Mouse (Mus musculus): ENCODE results near the gene Htr3a.

Htr3a gene

DNA sequence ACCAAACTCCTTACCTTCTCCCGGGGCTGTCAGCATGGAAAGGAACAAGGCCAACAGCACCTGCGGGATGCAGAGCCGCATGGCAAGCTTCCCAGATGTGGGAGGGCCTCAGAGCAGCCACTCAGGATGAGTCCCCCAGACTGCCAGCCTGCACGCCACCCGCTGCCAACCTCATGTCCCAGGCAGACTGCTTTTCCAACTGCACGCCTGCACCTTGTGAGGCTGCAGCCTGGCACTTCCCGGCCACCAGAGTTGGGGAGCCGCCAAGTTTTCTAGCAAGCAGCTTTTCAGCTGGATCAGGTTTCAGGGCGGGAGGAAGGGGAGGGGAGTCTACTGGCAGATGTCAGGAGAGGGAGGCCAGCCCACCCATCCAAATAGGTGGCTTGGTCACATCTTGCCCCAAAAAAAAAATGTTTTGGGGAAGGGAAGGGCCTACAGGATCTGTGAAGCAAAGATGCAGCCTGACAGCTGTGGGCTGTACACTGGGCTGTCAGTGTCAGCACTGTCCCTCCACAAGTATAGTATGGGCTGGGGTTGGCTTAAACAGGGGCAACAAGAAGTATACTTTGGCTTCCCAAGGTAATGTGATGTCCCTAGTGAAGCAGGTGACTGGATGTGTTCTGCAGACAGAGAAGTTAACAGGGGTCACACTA lies at the start of gene Htr3a:
TSS of gene Htr3a (minus strand) at position 215 of the 653 bp plus-strand sequence.
- DNase-seq (ENCODE audit: low read depth, low spot score) = no peak

DNA sequence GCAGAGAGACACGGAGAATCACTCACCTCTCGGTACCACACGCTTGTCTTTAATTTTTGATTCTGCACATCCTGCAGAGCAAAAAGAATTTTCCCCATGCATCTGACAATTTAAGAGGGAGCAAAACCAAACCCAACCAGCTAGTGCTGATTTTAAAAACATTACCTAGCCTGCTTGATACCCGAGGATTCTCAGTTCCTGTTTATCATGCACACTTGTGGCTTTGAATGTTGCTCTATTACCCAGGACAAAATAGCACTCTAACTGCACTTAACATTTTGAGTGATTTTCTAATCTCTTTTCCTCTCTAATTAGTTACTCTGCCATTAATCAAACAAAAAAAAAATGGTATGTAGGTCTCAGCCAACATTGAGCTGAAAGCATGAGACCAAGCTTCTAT lies 36.7 kb upstream of the Htr3a start:
- DNase-seq (ENCODE audit: low read depth, low spot score) = no peak

DNA sequence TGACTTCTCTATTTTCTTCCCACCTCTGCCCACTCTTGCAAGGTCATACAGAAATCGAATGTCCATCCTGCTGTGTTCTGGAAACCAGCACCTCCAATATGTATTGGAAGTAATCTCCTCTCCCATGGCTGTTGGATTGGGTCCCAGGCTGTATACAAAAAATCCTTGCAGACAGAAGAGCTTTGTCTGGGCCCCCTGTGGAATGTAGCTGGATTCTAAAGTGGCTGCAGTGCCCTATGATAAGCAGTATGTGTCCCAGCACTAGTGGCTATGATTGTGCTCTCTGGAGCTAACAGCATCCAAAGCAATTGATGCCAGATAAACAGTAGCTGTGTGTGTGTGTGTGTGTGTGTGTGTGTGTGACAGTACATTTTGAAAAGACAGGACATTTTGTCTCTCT lies 31.4 kb upstream of the Htr3a start:
- no peak for DNase-seq (ENCODE audit: low read depth, low spot score)

DNA sequence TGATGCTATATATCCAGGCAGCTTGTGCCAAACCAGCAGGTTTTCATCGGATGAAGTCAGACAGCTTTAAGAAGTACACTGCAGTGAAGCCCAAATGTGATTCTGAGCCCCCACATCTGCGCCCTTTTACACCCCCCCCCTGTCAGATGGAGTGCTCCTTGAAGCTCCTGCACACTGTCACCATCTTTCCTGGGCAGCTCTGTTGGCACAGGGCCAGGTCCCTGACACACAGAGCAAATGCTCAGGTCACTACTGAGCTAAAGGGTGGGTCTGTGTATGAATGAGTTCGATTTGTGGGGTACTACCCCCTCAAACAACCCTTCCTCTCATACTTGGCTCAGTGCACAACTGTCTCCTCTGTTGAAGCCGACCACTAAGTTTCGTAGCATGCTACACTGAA lies 18.5 kb upstream of the Htr3a start:
- DNase-seq (ENCODE audit: low read depth, low spot score) = no peak

DNA sequence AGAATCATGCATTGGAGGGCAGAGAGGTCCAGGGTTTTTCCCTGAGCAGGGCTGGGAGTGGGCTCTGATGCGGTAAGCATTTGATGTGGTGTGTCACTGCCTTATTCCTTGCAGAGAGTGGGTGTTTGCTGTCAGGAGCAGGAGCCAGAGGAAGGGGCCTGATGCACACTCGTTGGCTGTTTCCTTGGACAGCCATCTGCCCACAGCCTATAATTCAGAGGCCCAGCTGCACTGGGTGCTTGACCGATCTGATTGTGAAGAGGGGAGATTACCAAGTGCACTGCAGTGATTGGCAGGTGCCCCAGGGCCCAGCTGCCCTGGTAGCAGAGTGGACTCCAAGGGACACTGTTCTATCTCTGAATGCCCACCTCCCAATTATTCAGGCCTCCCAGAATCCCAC lies 17.9 kb upstream of the Htr3a start:
- no peak for DNase-seq (ENCODE audit: low read depth, low spot score)

DNA sequence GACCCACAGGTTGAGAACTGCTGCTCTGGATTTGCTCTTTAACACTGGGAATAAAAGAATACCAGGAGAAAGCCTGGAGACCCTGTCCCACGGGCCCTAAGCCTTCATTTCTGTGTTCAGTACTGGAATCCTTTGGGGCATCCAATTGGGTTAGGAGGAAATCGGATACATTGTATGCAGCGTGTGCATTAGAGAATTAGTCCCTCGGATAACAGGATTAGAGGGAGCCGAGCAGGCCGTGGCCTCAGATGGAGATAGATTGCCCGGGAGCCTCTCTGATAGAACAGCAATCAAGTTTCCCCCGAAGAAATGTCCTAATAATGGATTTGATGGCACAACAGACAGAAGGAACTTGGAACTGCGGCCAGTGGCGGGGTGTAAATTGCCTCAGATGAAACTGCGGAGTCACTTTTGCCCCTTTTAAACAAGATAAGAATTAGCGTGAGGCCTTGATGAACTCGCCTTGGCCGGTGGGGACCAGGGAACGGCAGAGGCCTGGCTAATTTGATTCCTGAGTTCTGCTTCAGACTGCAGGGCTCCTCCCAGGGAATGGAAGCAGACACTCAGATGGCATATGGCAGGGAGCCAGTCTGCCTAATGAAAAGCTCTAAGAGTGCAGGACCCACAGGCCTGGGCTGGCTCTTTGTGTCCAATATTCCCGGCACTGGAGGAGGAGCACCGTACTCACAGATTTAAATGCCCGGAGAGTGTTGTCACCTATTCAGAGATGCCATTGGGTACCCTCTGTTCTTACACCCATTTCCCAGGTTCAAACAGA lies 5.3 kb upstream of the Htr3a start:
- DNase-seq (ENCODE audit: low read depth, low spot score) = no peak

DNA sequence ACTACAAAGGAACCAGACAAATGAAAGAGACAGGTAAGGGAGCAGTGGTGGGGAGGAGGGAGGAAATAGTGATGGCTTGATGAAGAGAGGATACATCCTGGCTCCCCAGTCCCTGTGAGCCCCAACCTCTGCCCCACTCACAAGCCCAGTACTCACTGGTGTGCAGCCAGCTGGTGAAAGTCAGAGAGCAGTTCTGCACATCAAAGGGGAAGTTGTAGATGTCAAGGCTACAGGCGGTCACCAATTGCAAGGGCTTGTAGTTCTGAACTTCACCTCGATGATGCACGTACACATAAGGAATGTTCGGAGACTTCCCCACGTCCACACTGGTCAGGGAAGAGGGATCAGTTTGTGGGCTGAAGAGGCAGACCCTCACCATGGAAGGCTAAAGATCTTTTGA lies 6.5 kb downstream of the Htr3a start:
- no peak for DNase-seq (ENCODE audit: low read depth, low spot score)

DNA sequence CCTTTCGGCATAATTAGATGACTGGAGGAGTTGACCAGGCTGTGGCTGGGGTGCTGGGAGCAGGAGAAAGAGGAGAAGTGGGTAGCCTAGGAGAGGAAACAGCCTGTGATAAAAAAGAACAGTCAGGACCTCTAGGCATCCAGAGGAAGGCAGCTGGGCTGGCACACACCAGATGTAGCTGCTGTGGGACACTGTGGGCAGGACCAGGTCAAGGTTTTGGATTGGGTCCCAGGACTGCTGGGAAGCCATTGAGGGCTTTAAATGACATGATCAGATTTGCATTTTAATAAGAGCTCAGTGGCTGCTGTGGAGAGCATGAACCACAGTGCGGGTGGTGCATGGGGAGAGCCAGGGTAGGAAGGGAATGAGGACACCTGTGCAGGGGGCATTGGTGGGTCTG lies 7.1 kb downstream of the Htr3a start:
- DNase-seq (ENCODE audit: low read depth, low spot score) = no peak

DNA sequence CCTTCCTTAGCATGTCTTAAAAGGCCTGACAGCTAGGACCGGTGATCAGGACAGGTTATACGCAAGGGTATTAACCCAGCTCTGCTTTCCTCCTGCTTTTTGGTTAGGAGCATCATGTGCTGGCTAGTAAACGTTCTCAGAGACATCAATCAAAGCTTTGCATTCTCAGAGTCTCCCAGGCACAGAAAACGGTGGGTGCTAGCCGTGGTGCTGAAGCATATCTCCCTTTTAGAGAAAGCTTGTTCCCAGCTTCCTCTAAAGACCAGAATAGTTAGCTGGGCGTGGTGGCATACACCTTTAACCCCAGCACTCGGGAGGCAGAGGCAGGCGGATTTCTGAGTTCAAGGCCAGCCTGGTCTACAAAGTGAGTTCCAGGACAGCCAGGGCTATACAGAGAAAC lies 12.3 kb downstream of the Htr3a start:
- DNase-seq (ENCODE audit: low read depth, low spot score) = no peak

DNA sequence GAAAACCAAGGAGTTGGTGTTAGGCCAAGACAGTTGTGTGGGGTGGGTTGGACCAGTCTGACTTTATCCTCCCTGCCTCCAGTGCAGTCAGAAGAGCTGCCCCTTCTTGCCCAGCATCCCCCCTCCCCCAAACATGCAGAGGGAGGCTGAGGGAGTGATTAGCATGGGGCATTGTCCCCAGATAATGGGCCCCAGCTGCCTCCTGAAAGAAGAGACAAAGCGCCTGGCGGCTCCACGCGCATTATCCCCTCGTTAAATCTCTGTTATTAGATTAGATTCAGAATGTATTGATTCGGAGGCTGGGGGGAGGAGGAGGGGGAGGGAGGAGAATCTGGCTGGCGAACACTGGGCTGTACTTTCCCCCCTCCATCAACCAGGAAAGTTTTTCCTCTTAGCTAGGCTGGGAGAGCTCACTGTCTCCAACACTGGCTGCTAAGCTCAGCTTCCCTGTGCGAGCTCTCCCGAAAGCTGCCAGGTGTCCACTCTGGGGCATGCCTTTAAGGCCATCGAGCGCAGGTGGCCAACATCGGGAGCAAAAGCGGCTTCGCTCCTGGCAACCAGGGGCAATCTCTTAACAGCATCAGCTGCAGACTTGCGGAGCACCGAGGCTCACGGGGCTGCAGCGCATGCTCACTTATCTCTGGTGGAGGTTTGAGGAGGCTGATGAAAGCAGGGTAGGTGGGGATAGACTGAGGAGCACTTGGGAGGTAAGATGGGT lies 14.9 kb downstream of the Htr3a start:
- DNase-seq (ENCODE audit: low read depth, low spot score) = no peak

DNA sequence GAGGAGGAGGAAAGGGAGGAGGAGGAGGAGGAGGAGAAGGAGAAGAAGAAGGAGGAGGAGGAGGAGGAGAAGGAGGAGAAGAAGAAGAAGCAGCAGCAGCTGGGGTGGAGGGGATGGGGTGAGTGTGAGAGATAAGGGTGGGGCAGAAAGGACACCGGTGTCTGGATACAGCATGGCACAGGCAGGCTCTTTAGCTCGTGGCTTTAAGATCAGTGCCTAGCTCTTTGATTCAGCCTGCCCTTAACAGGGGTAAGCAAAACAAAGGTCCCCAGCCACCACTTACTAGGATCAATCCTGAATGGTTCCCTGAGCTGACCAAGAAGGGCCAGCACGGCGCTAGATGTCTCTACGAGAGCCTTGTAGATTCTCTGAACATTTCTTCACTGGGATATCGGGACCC lies 16.1 kb downstream of the Htr3a start:
- no peak for DNase-seq (ENCODE audit: low read depth, low spot score)

DNA sequence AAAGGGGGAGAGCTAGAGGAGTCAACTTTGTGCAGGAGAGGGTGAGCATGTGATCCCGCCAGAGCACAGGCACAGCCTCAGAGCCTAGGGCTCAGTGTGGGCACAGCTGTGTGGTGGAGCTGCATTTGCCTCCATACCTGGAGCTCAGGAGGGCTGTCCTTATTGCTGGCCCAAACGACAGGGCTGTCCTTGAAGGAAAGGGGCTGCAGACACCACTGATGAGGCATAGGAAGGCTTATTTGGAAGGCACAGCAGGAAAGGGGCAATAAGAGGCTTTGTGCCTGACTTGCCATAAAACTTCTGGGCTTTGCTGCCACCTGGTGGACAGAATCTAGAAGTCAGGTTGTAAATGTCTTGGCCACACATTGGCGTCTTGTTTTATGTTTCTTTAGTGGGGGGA lies 16.9 kb downstream of the Htr3a start:
- peak; percentile 40 for DNase-seq (ENCODE audit: low read depth, low spot score)

DNA sequence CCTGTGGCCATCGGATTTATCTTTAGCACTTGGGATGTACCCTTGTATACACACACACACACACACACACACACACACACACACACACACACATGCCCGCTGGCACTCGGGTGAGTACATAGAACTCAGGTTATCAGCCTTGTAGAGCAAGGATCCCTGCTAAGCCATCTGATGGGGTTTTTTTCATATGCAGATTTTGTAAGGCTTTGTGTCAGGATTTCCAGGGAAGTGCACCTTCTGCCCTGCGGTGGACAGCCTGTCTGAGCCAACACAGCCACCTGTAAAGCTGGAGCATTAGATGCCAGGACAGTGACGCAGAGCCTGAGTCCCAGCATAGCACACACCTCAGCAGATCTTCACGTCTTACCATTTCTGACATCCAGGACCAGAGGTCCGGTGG lies 21.8 kb downstream of the Htr3a start:
- no peak for DNase-seq (ENCODE audit: low read depth, low spot score)

DNA sequence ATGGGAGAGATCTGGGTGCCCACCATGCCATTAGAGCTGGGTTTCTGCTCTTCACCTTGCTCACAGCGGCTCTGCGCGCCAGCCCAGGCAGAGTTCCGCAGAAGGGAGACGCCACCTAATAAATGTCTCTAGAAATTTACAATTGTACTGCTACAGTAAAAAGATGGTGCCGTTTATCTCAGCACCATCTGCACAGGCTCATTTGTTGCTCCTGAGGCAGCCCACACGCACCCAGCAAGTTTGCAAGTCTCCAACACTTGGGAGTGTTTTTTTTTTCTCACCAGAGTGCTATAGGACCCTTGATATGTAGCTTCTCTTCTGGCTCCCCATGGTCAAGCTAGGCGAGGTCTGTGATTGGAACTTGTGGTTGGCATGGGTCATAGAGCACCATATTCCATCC lies 38.0 kb downstream of the Htr3a start:
- no peak for DNase-seq (ENCODE audit: low read depth, low spot score)

DNA sequence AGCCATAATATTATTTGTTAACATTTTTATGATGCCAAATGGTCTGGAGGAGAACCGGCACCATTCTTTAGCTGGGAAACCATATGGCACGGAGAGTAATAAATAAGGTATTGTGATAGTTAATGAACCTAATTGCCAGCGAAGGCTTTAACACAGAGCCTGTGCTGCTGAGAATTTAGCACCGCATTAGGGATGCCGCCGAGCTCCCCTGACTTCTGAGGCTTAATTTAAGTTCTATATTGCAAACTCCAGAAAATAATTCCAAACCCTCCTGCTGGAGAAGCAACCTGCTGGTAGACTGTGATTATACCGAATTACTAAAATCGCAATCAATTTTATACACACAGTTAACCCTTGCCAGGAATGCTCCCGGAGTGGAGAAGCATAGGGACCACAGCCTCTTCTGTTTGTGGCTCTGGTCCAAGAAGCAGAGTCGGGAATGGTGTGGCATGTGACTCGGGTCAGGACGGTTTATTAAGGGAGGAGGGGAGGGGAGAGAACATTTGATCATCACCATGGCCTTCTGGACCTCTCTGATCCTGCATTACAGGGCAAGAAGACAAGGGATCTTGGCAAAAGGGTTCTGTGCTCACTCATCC lies 44.3 kb downstream of the Htr3a start:
- no peak for DNase-seq (ENCODE audit: low read depth, low spot score)

DNA sequence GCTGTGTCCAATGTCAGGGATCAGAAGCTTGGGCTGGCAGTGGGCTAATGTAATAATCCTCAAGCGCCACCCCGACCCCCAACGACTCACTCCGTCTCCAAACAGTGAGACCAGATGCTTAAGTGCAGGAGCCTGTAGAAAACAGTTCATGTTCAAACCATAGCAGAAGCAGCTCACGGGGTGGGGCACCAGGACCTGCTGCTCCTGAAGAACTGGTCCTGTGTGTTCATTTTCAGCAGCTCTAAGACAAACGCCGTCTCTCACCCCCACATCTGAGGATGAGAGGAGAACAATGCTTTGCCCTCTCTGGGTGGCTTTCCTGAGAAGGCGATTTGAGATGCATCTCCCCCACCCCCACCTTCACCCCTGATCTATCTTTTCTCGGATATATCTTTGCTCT lies 45.7 kb downstream of the Htr3a start:
- DNase-seq (ENCODE audit: low read depth, low spot score) = no peak

DNA sequence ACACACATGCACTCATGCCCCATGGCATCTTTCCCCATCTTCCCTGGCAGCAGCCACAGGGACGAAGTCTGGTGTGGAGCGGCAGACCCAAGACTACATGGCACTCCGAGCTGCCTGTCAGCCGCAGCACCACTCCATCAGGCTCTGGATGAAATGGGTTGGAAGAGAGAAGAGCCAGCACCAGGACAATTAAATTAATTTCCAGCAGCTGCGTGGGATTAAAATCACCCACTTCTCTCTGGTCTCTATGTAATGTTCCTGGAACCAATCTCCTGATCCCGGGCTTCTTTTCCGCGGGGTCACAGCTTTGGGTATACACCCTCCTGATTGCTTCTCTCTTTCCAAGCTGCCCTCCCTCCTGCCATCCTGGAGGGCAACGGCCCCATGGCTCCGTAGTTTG lies 49.4 kb downstream of the Htr3a start:
- no peak for DNase-seq (ENCODE audit: low read depth, low spot score)

DNA sequence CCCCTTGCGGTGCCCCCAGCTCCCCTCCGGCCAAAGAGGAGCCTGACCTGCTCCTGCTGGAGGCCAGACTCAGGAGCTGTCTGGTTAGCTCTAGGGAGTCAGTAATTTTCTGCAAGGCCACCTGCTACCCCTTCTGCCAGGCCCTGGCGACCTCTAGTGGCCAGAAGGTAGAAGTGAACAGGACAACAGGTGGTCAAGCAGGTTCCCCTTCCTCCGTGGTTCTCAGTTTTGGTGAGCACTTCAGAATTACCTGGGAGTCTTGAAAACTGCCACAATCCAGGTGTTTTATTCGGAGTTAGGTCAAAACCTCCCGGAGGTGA lies 50.4 kb downstream of the Htr3a start:
- DNase-seq (ENCODE audit: low read depth, low spot score) = peak; percentile 44

DNA sequence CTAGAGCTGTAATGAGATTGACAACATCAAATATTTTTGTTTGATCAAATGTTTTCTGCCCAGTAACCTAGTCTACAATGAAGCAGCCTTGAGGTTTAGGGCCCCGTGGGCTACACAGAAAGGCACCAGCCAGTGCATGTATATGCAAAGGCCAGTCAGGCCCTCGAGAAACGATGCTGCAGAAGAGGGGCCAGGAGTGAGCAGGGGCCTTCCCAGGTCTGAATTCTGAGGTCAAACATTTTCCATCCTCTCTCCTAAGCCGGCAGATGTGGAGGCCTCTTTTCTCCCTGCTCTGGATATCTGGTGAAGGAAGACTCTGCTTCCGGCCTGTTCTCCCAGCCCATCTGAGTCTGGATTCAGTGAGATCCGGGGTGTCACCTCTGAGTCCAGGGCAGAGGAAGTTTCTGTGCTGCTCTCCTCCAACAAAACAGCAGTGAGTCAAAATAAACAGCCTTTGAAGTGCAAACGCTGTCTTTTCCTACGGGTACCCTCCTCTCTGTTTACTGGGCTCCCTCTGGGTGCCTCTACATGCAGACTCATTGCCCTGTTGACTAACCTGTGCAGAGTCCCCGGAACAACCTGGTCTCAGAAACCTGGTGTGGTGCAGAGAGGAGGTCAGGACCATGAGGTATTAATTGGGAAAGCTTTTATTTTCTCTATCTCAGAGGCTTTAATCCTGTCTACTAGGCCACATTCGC lies 50.9 kb downstream of the Htr3a start:
- no peak for DNase-seq (ENCODE audit: low read depth, low spot score)

DNA sequence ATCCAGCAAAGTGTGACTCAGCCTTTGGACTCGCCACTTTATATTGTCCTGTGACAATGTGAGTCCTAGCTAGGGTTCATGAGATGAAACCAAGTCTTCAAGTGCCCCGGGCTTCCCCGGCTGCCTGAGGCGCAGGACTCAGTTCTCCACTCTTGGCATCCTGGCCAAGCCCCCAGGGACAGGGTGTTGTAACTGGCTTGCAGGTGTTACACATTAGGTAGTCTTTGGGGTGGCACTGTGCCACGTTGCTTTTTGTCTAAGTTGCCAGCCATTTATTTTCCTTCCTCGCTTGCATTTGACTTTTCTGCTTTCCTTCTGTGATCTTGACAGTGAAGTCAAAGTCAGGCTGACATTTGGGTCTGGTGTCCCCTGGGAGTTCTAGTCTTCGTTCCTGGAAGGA lies 53.0 kb downstream of the Htr3a start:
- DNase-seq (ENCODE audit: low read depth, low spot score) = no peak

DNA sequence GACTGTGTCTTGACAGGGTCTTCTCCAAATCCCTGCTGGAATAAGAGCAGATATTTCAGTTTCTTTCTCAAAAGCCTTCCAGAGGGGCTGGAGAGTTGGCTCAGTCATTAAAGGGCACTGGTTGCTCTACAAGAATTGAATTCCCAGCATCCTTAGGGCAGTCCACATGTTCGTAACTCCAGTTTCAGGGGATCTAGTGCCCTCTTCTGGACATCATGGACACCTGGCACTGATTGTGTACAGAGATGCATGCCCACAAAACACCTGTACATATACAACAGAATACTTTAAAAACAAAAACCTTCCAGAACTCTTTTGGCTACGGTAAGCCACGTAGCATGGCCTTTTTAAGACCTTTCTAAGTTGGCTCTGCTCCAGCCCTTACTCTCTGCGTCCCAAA lies 54.7 kb downstream of the Htr3a start:
- DNase-seq (ENCODE audit: low read depth, low spot score) = no peak

DNA sequence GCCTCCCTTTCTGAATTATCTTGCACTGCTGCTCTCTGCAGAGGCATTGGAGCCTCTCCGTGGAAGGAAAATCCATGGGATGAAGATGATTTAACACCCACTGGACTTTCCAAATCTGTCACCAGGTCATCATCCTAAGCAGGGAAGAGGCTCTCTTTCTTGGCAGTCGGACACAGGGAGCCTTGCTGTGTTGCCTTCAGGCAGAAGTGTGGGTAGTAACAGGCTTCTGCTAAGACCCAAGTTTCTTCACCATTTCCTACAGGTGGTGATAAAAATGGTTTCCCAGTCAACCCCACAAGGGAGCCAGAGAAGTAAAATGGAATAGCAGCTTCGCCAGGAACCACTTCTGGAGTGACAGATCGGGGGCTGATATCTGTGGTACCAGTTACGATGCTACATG lies 61.4 kb downstream of the Htr3a start:
- DNase-seq (ENCODE audit: low read depth, low spot score) = no peak

Data from CD4-positive helper T cell, adult 2 months (primary cell).